Mouse (Mus musculus) kidney, postnatal 0 days (tissue): Measurements from ENCODE around the gene Vmn2r27. TPM values are rescaled to one million over a fixed set of nuclear protein-coding genes. Genes with fewer than 3 reads are reported as not detected.

ENCODE experiments used
- ATAC-seq: fragments of 200-750 bp; cut with Nextera tagmentation; replicated peaks from 2 replicates; pipeline ENCODE4 v1.8.0; 2017; ENCODE audit warnings: low read depth, moderate number of reproducible peaks, moderate TSS enrichment, moderate library complexity; ENCODE audit not compliant: low FRiP score
- DNase-seq: peaks from one replicate; pipeline ENCODE4 v3.0.0-alpha.2; 2016; ENCODE audit warnings: low spot score
- H3K27ac ChIP-seq: fragments of 300-500 bp; sonication (generic); 2 replicates; pipeline ENCODE4 v1.5.1; 2014; ENCODE audit warnings: mild to moderate bottlenecking
- H3K27me3 ChIP-seq: fragments of 300-500 bp; sonication (generic); 2 replicates; pipeline ENCODE4 v1.6.1; 2014; ENCODE audit warnings: low read length, mixed read lengths; ENCODE audit not compliant: insufficient read depth
- H3K36me3 ChIP-seq: fragments of 300-500 bp; sonication (generic); 2 replicates; pipeline ENCODE4 v1.6.1; 2014; ENCODE audit warnings: low read length, mixed read lengths; ENCODE audit not compliant: insufficient read depth
- H3K4me1 ChIP-seq: fragments of 300-500 bp; sonication (generic); replicated peaks from 2 replicates; pipeline ENCODE4 v1.6.1; 2014; ENCODE audit warnings: antibody characterized with exemption, low read length, mixed read lengths; ENCODE audit not compliant: insufficient read depth
- H3K4me2 ChIP-seq: fragments of 300-500 bp; sonication (generic); 2 replicates; pipeline ENCODE4 v1.6.1; 2014; ENCODE audit warnings: mild to moderate bottlenecking, low read length, moderate library complexity, mixed read lengths
- H3K4me3 ChIP-seq: fragments of 300-500 bp; sonication (generic); replicated peaks from 2 replicates; pipeline ENCODE4 v1.5.1; 2014; ENCODE audit warnings: low read depth, low read length
- H3K9ac ChIP-seq: fragments of 300-500 bp; sonication (generic); 2 replicates; pipeline ENCODE4 v1.6.1; 2014; ENCODE audit warnings: low read depth, low read length
- H3K9me3 ChIP-seq: fragments of 300-500 bp; sonication (generic); replicated peaks from 2 replicates; pipeline ENCODE4 v1.6.1; 2016; ENCODE audit warnings: low read length, inconsistent platforms, mixed read lengths
- CTCF ChIP-seq: IDR thresholded peaks from 2 replicates; pipeline ENCODE4 v1.5.1; 2016; ENCODE audit warnings: antibody characterized with exemption, low read depth, mild to moderate bottlenecking, moderate library complexity
- WGBS: fragments of 180-500 bp; shearing (Covaris S2); extraction: QIAGEN DNeasy Blood & Tissue Kit; methylation state at CpG from one replicate; pipeline ENCODE4 v1.1.7; 2014; 5-methylcytosine and 5-hydroxymethylcytosine counted together
- polyA plus RNA-seq: library from polyadenylated mRNA; unstranded; fragments of >200 nt; fragmentation: Nextera tagmentation; extraction: Ambion mirVana; gene quantifications from 2 replicates; pipeline ENCODE4 v1.2.1, GENCODE M21; 2015

Vmn2r27 gene
- polyA plus RNA-seq, 1 experiment from 2014 or later: not detected

DNA sequence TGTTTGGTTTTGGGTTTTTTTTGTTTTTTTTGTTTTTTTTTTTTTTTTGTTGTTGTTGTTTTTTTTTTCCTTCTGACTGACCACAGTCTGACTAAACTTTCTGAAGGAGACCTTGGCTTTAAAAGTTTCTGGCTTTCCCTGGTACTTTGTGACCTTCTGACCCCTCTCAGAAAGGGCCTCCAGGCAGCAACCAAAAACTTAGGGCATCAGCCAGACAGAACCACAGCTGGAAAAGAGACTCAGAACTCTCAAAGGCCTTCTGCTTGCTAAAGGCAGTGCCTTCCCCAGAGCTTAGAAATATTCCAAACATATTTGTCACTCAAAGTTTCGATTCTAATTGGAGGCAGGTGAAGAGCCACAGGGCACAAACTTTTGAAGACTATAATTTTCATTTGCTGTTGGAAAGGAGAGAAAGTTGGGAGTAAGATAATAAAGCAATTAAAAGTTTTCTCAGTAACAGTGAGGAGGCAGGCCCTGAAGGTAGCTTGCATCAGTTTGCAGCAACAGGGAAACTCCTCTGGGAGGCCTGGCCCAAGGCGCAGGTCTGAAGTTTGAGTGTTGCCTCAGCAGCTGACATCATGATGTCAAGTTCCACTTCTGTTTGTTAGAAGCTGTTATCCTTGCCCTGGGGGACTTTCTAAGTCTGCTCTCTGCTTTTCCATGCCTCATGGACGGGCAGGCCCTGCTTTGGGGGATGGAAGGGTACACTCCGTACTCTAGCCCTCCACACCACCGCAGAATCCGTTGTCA lies 24.2 kb upstream of the Vmn2r27 start:
- Histone ChIP-seq H3K27ac (no peak overlapping the region), H3K4me3 (no peak overlapping the region), H3K9me3 (no peaks in the 10 kb centered on the region), H3K36me3 (no peaks in the 10 kb centered on the region), H3K9ac (no peak overlapping the region), H3K4me1 (no peaks in the 10 kb centered on the region), H3K27me3 (no peaks in the 10 kb centered on the region), H3K4me2 (no peak overlapping the region)
- ATAC-seq: no peak
- no peak for DNase-seq
- TF ChIP-seq CTCF: no peak
- WGBS: 71% methylated on average over 6 of the region's 6 CpGs

DNA sequence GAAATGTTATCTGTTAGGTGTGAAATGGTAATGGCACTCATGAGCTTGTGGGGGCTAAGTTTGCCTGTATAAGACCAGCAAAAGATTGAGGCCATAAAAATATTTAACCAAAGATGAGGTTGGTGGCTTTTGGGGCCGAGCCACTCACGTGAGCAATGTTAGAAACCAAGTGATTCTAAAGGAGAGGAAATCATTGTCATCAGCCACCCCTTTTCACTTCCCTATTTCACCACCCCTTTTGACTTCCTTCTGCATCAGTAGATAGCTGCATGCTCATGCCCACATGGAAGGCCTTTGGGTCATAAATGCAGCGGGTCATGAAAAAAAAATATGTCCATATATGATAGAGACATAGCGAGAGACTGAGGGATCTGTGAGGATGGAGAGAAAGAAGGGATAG lies 29.5 kb downstream of the Vmn2r27 start:
- no peak overlapping the region for H3K4me2 ChIP-seq
- no peaks in the 10 kb centered on the region for H3K36me3 ChIP-seq
- H3K9me3 ChIP-seq: no peaks in the 10 kb centered on the region
- H3K4me3 ChIP-seq: no peak overlapping the region
- H3K27ac ChIP-seq: no peak overlapping the region
- TF ChIP-seq CTCF: no peak
- WGBS: 75% methylated on average over 4 of the region's 4 CpGs
- H3K9ac ChIP-seq: no peak overlapping the region
- no peak for ATAC-seq
- no peak for DNase-seq
- no peaks in the 10 kb centered on the region for H3K4me1 ChIP-seq
- H3K27me3 ChIP-seq: no peaks in the 10 kb centered on the region

DNA sequence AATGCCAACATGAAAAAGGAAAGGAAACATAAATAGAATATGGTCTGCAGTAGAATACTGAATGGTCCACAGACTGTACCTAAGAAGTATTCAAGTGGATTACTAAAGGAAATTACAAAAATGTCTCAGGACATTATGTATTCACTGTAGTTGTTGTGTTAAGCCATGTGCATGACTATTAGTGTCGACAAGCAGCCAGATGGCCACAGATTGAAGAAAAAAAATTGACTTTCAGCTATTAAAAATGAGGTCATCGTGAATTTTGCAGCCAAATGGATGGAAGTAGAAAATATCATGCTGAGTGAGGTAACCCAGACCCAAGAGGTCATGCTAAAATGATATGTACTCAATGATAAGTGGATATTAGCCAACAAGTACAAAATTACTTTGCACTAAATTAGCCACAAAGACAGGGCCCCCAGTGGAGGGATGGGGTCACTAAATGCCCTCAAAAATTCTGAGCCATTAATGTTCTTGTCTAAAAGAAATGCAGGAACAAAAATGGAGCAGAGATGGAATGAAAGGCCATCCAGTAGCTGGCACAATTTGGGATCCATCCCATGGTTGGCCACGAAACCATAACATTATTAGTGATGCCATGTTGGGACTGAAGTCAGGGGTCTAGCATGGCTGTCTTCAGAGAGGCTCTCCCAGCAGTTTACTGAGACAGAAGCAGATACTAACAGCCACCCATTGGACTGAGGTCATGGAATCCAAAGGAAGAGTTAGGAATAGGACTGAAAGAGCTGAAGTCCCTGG lies 63.0 kb downstream of the Vmn2r27 start:
- no peak for TF ChIP-seq CTCF
- H3K4me1 ChIP-seq: no peaks in the 10 kb centered on the region
- no peak overlapping the region for H3K9ac ChIP-seq
- ATAC-seq (no peak), DNase-seq (no peak)
- H3K27ac ChIP-seq: no peak overlapping the region
- H3K4me3 ChIP-seq: no peak overlapping the region
- no peaks in the 10 kb centered on the region for H3K27me3 ChIP-seq
- no peaks in the 10 kb centered on the region for H3K36me3 ChIP-seq
- H3K9me3 ChIP-seq: no peaks in the 10 kb centered on the region
- no peak overlapping the region for H3K4me2 ChIP-seq
- 75% methylated on average over 3 of the region's 3 CpGs for WGBS

DNA sequence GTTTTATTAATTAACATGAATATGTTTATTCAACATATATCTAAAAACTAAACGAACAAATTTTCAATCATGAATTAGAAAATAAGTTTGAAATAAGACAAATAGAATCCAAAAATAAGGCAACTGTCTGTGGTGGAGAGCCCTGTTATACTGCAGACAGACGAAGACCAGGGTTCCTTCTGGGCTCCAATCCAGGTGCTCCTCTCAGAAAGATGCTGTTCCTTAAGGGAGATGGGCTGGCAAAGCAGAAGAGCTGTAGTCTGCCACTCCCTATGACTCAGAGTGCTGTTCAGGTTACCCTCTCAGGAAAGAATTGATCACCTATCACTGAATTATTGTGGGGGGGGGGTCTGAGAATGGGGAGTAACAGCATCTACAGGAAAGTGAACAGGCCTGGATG lies 65.1 kb downstream of the Vmn2r27 start:
- no peak for DNase-seq
- TF ChIP-seq CTCF: no peak
- no peak overlapping the region for H3K27ac ChIP-seq
- H3K36me3 ChIP-seq: no peaks in the 10 kb centered on the region
- no peak overlapping the region for H3K4me2 ChIP-seq
- H3K27me3 ChIP-seq: no peaks in the 10 kb centered on the region
- no peaks in the 10 kb centered on the region for H3K9me3 ChIP-seq
- no peak overlapping the region for H3K9ac ChIP-seq
- no peak for ATAC-seq
- WGBS: 80% methylated on average over 2 of the region's 2 CpGs
- no peak overlapping the region for H3K4me3 ChIP-seq
- no peaks in the 10 kb centered on the region for H3K4me1 ChIP-seq

DNA sequence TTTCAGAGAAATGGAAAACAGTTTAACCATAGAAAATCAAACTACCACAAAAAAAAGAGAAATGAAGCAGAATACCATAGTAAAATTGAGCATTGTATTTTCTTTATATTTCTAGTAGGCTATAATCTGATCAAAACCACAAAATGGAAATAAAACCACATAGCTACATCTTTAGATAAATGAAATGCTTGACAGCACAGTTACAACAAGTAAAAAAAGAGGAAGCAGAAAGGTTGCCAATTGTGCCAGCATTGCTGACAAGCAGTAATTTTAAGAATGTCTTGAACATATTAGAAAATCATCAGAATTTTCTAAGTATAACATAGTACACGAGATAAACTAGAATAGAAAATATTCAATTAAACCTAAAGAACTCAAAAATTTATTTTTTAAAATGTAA lies 81.8 kb downstream of the Vmn2r27 start:
- Histone ChIP-seq H3K4me1 (no peaks in the 10 kb centered on the region), H3K27ac (no peak overlapping the region), H3K9me3 (no peaks in the 10 kb centered on the region), H3K4me2 (no peak overlapping the region), H3K27me3 (no peaks in the 10 kb centered on the region), H3K36me3 (no peaks in the 10 kb centered on the region), H3K9ac (no peak overlapping the region), H3K4me3 (no peak overlapping the region)
- no peak for TF ChIP-seq CTCF
- 45% methylated on average over 1 of the region's 1 CpGs for WGBS
- no peak for DNase-seq
- ATAC-seq: no peak

Other genes with a start within 250 kb of the Vmn2r27 start
- gene Vmn2r26, start 207.3 kb downstream of the Vmn2r27 start, polyA plus RNA-seq: not detected in 2 replicates
- gene Cd163, start 72.8 kb upstream of the Vmn2r27 start, polyA plus RNA-seq: 0.75 and 0.88 TPM in 2 replicates
- 36.4 and 39.4 TPM in 2 replicates for gene Pex5, start 183.2 kb upstream of the Vmn2r27 start, polyA plus RNA-seq
- gene Clstn3, start 232.9 kb upstream of the Vmn2r27 start, polyA plus RNA-seq: 2.5 and 2.7 TPM in 2 replicates